In genomic region chr5:66259756-66260448, GRCm38 (mm10) we compare ENCODE assay signal across 7 mouse cellular contexts. TPM values are rescaled to one million over a fixed set of nuclear protein-coding genes. Genes with fewer than 3 reads are reported as not detected.
A peak's percentile ranks its signal among the peaks of the same experiment; 100 is the strongest.
DNase-seq lines count a peak whose midpoint lies in the region; ATAC-seq lines count a peak whose summit lies in the region.

Gene Nsun7 (plus strand): TSS chr5:66259897.

- H3K36me3 ChIP-seq in embryonic facial prominence, embryonic 10.5 days (replicated peaks): no peaks in the 10 kb centered on the region
- no peaks in the 10 kb centered on the region for H3K36me3 ChIP-seq in limb, embryonic 12.5 days
- H3K36me3 ChIP-seq in midbrain, embryonic 13.5 days: no peaks in the 10 kb centered on the region

- peaks cover 32% of the 10 kb centered on the region for H3K27me3 ChIP-seq in embryonic facial prominence, embryonic 10.5 days (replicated peaks; ENCODE audit: low read depth, poor library complexity, severe bottlenecking)
- peaks cover 9% of the 10 kb centered on the region for H3K27me3 ChIP-seq in limb, embryonic 12.5 days
- H3K27me3 ChIP-seq in midbrain, embryonic 13.5 days: no peaks in the 10 kb centered on the region

- peaks cover 9% of the 10 kb centered on the region; the same call in 1 of the 2 replicates for H3K4me1 ChIP-seq in embryonic facial prominence, embryonic 10.5 days
- no peaks in the 10 kb centered on the region for H3K4me1 ChIP-seq in limb, embryonic 12.5 days (replicated peaks)
- H3K4me1 ChIP-seq in midbrain, embryonic 13.5 days (replicated peaks): peaks cover 3% of the 10 kb centered on the region

- H3K27ac ChIP-seq in embryonic facial prominence, embryonic 10.5 days (replicated peaks): peak within 1 kb of the TSS; percentile 84
- H3K27ac ChIP-seq in limb, embryonic 12.5 days: no peak within 1 kb of the TSS
- H3K27ac ChIP-seq in midbrain, embryonic 13.5 days: 0 out of 2 replicates have a peak within 1 kb of the TSS, but pooled peaks have one; percentile 27

- 1% methylated on average over 44 of the region's 44 CpGs for WGBS in embryonic facial prominence, embryonic 10.5 days
- WGBS in limb, embryonic 12.5 days: under 1% methylated on average over 44 of the region's 44 CpGs
- under 1% methylated on average over 44 of the region's 44 CpGs for WGBS in midbrain, embryonic 13.5 days

- no peaks in the 10 kb centered on the region for H3K9me3 ChIP-seq in embryonic facial prominence, embryonic 10.5 days
- no peaks in the 10 kb centered on the region for H3K9me3 ChIP-seq in limb, embryonic 12.5 days
- no peaks in the 10 kb centered on the region for H3K9me3 ChIP-seq in midbrain, embryonic 13.5 days

- peak within 1 kb of the TSS; percentile 91 for H3K4me2 ChIP-seq in limb, embryonic 12.5 days
- peak within 1 kb of the TSS; percentile 65 for H3K4me2 ChIP-seq in midbrain, embryonic 13.5 days (replicated peaks)

- ATAC-seq in limb, embryonic 12.5 days (ENCODE audit: insufficient number of reproducible peaks, insufficient read depth, low FRiP score, low TSS enrichment, low read depth): peak; percentile 59
- peak; percentile 92 for ATAC-seq in midbrain, embryonic 13.5 days

- DNase-seq in adrenal gland, postnatal 10 days: peak; percentile 93
- peak; percentile 84 for DNase-seq in embryonic facial prominence, embryonic 10.5 days (ENCODE audit: low spot score)
- peak; percentile 68 to 84 for DNase-seq in heart, adult 18-20 months
- peak; percentile 86 for DNase-seq in kidney, adult 18-20 months
- peak; percentile 6 to 36 for DNase-seq in spleen, postnatal 10 days (ENCODE audit: low spot score in 2 of 2)

- peak within 1 kb of the TSS; percentile 80 for H3K9ac ChIP-seq in limb, embryonic 12.5 days (replicated peaks)
- H3K9ac ChIP-seq in midbrain, embryonic 13.5 days (replicated peaks): peak within 1 kb of the TSS; percentile 79

- peak within 1 kb of the TSS; percentile 81 for H3K4me3 ChIP-seq in embryonic facial prominence, embryonic 10.5 days
- peak within 1 kb of the TSS; percentile 61 for H3K4me3 ChIP-seq in limb, embryonic 12.5 days (replicated peaks)
- peak within 1 kb of the TSS; percentile 54 for H3K4me3 ChIP-seq in midbrain, embryonic 13.5 days (replicated peaks)

RNA-seq across cellular contexts. Expression of gene Nsun7, which starts in this region (rescaled TPM):
- under 1 TPM; 0.39 to 0.48 TPM for total RNA-seq in adrenal gland, postnatal 10 days (2021)
- 0.44 and 0.49 TPM in 2 replicates for polyA plus RNA-seq in embryonic facial prominence, embryonic 10.5 days (2016; fragmentation: Nextera tagmentation; extraction: Ambion mirVana)
- not detected for total RNA-seq in heart, adult 18-20 months (2021)
- 0.91 and 1.5 TPM in 2 replicates for polyA plus RNA-seq in limb, embryonic 12.5 days (2016; fragmentation: Nextera tagmentation; extraction: Ambion mirVana)
- polyA plus RNA-seq in midbrain, embryonic 13.5 days (2015; fragmentation: Nextera tagmentation; extraction: Ambion mirVana): 1.5 and 1.7 TPM in 2 replicates

Comparison
In these comparisons a context has a peak if more than half of its experiments do, and no peak if none do; other contexts are left out.
1. Peak in DNase-seq in adrenal gland, postnatal 10 days; RNA of the gene not detected or under 1 TPM.
2. Peak in DNase-seq, H3K4me3 ChIP-seq and H3K27ac ChIP-seq in embryonic facial prominence, embryonic 10.5 days; RNA of the gene not detected or under 1 TPM.
3. Peak in DNase-seq in heart, adult 18-20 months; RNA of the gene not detected or under 1 TPM.
4. DNase-seq: peak in every context shown above with its lines; median percentile 93 in adrenal gland, postnatal 10 days; 86 in kidney, adult 18-20 months; 84 in embryonic facial prominence, embryonic 10.5 days; 76 in heart, adult 18-20 months; 21 in spleen, postnatal 10 days.